Mouse (Mus musculus) heart, embryonic 13.5 days (tissue): ENCODE results near the gene Plpp4. TPM values are rescaled to one million over a fixed set of nuclear protein-coding genes. Genes with fewer than 3 reads are reported as not detected.

ENCODE experiments used
- ATAC-seq: fragments of 200-750 bp; cut with Nextera tagmentation; 2 replicates; pipeline ENCODE4 v1.8.0; 2017; ENCODE audit warnings: moderate TSS enrichment; ENCODE audit not compliant: insufficient number of reproducible peaks, low FRiP score, low TSS enrichment; ENCODE audit errors: extremely low read depth
- H3K27ac ChIP-seq: fragments of 300-500 bp; sonication (generic); replicated peaks from 2 replicates; pipeline ENCODE4 v1.5.1; 2015; ENCODE audit warnings: moderate library complexity, mild to moderate bottlenecking, inconsistent platforms
- H3K27me3 ChIP-seq: fragments of 300-500 bp; sonication (generic); replicated peaks from 2 replicates; pipeline ENCODE4 v1.6.1; 2015; ENCODE audit warnings: mild to moderate bottlenecking, inconsistent platforms
- H3K36me3 ChIP-seq: fragments of 300-500 bp; sonication (generic); 2 replicates; pipeline ENCODE4 v1.6.1; 2015; ENCODE audit warnings: mild to moderate bottlenecking, inconsistent platforms
- H3K4me1 ChIP-seq: fragments of 300-500 bp; sonication (generic); 2 replicates; pipeline ENCODE4 v1.6.1; 2015; ENCODE audit warnings: inconsistent platforms
- H3K4me2 ChIP-seq: fragments of 300-500 bp; sonication (generic); 2 replicates; pipeline ENCODE4 v1.6.1; 2015; ENCODE audit warnings: inconsistent platforms, mild to moderate bottlenecking, moderate library complexity
- H3K4me3 ChIP-seq: fragments of 300-500 bp; sonication (generic); 2 replicates; pipeline ENCODE4 v1.5.1; 2015; ENCODE audit warnings: moderate library complexity, mild to moderate bottlenecking, inconsistent platforms
- H3K9ac ChIP-seq: fragments of 300-500 bp; sonication (generic); 2 replicates; pipeline ENCODE4 v1.6.1; 2015; ENCODE audit warnings: inconsistent platforms, mild to moderate bottlenecking, moderate library complexity
- H3K9me3 ChIP-seq: fragments of 300-500 bp; sonication (generic); 2 replicates; pipeline ENCODE4 v1.6.1; 2016; ENCODE audit warnings: inconsistent platforms
- WGBS: fragments of 180-500 bp; shearing (Covaris S2); methylation state at CpG from one replicate; pipeline ENCODE4 v1.1.7; 2015; ENCODE audit warnings: mixed read lengths; 5-methylcytosine and 5-hydroxymethylcytosine counted together
- polyA plus RNA-seq: library from polyadenylated mRNA; unstranded; fragments of >200 nt; fragmentation: Nextera tagmentation; extraction: Ambion mirVana; gene quantifications from 2 replicates; pipeline ENCODE4 v1.2.1, GENCODE M21; 2015

Plpp4 gene
- polyA plus RNA-seq = 0.42 and 0.51 TPM in 2 replicates

GRCm38 (mm10) chr7:129256621-129257373 is at the start of gene Plpp4:
Gene Plpp4 (plus strand): TSS chr7:129257031.
- H3K27me3 ChIP-seq = peaks cover 89% of the 10 kb centered on the region

GRCm38 (mm10) chr7:129215926-129216543 is 40.8 kb upstream of the Plpp4 start:
- no peaks in the 10 kb centered on the region for H3K4me1 ChIP-seq
- no peak overlapping the region for H3K9ac ChIP-seq
- H3K4me3 ChIP-seq = no peak overlapping the region
- no peak overlapping the region for H3K27ac ChIP-seq
- H3K36me3 ChIP-seq = no peaks in the 10 kb centered on the region
- H3K4me2 ChIP-seq = no peak overlapping the region
- 81% methylated on average over 10 of the region's 10 CpGs for WGBS
- no peaks in the 10 kb centered on the region for H3K9me3 ChIP-seq
- ATAC-seq = no peak
- H3K27me3 ChIP-seq = no peaks in the 10 kb centered on the region

More at GRCm38 (mm10) chr7:129256621-129257373, at the start of gene Plpp4:
- H3K4me2 ChIP-seq = peak within 1 kb of the TSS; percentile 87
- 0 out of 2 replicates have a peak, but pooled peaks have one; percentile 33 for ATAC-seq
- peaks cover 18% of the 10 kb centered on the region for H3K4me1 ChIP-seq
- peak within 1 kb of the TSS; percentile 68 for H3K9ac ChIP-seq
- 2% methylated on average over 58 of the region's 66 CpGs for WGBS
- H3K9me3 ChIP-seq = no peaks in the 10 kb centered on the region
- H3K27ac ChIP-seq = no peak within 1 kb of the TSS
- no peaks in the 10 kb centered on the region for H3K36me3 ChIP-seq
- peak within 1 kb of the TSS; percentile 54 for H3K4me3 ChIP-seq

GRCm38 (mm10) chr7:129216547-129217195 is 40.2 kb upstream of the Plpp4 start:
- Histone ChIP-seq H3K9me3 (no peaks in the 10 kb centered on the region), H3K27me3 (no peaks in the 10 kb centered on the region), H3K36me3 (no peaks in the 10 kb centered on the region), H3K4me3 (no peak overlapping the region), H3K4me2 (no peak overlapping the region), H3K4me1 (no peaks in the 10 kb centered on the region), H3K9ac (no peak overlapping the region), H3K27ac (no peak overlapping the region)
- WGBS = 78% methylated on average over 10 of the region's 10 CpGs
- ATAC-seq = no peak

- Histone ChIP-seq H3K4me3 (no peak overlapping the region), H3K9ac (no peak overlapping the region), H3K4me1 (peaks cover 6% of the 10 kb centered on the region; the same call in 1 of the 2 replicates), H3K4me2 (no peak overlapping the region), H3K36me3 (no peaks in the 10 kb centered on the region), H3K9me3 (no peaks in the 10 kb centered on the region), H3K27me3 (no peaks in the 10 kb centered on the region), H3K27ac (no peak overlapping the region)
- ATAC-seq = no peak
- 55% methylated on average over 9 of the region's 9 CpGs for WGBS
Observed at GRCm38 (mm10) chr7:129220948-129221347, 35.9 kb upstream of the Plpp4 start.

- no peak for ATAC-seq
- H3K4me3 ChIP-seq = no peak overlapping the region
- H3K9me3 ChIP-seq = no peaks in the 10 kb centered on the region
- H3K9ac ChIP-seq = no peak overlapping the region
- H3K27ac ChIP-seq = no peak overlapping the region
- no peaks in the 10 kb centered on the region for H3K27me3 ChIP-seq
- 74% methylated on average over 3 of the region's 3 CpGs for WGBS
- no peak overlapping the region for H3K4me2 ChIP-seq
- peaks cover 6% of the 10 kb centered on the region; the same call in 1 of the 2 replicates for H3K4me1 ChIP-seq
- H3K36me3 ChIP-seq = no peaks in the 10 kb centered on the region
Observed at GRCm38 (mm10) chr7:129221649-129222048, 35.2 kb upstream of the Plpp4 start.

GRCm38 (mm10) chr7:129235410-129235809 is 21.4 kb upstream of the Plpp4 start:
- Histone ChIP-seq H3K9me3 (no peaks in the 10 kb centered on the region), H3K36me3 (no peaks in the 10 kb centered on the region), H3K9ac (no peak overlapping the region), H3K4me2 (no peak overlapping the region), H3K27me3 (peaks cover 4% of the 10 kb centered on the region; the same call in 1 of the 2 replicates), H3K27ac (no peak overlapping the region), H3K4me1 (no peaks in the 10 kb centered on the region), H3K4me3 (no peak overlapping the region)
- 42% methylated on average over 2 of the region's 2 CpGs for WGBS
- no peak for ATAC-seq

GRCm38 (mm10) chr7:129235995-129236394 is 20.8 kb upstream of the Plpp4 start:
- no peak overlapping the region for H3K4me2 ChIP-seq
- no peak overlapping the region for H3K27ac ChIP-seq
- ATAC-seq = no peak
- H3K9me3 ChIP-seq = no peaks in the 10 kb centered on the region
- no peak overlapping the region for H3K4me3 ChIP-seq
- no peak overlapping the region for H3K9ac ChIP-seq
- WGBS = 78% methylated on average over 5 of the region's 5 CpGs
- no peaks in the 10 kb centered on the region for H3K36me3 ChIP-seq
- peaks cover 4% of the 10 kb centered on the region; the same call in 1 of the 2 replicates for H3K27me3 ChIP-seq
- no peaks in the 10 kb centered on the region for H3K4me1 ChIP-seq

- Histone ChIP-seq H3K27me3 (peaks cover 70% of the 10 kb centered on the region), H3K4me1 (peaks cover 9% of the 10 kb centered on the region; the same call in 1 of the 2 replicates), H3K9me3 (no peaks in the 10 kb centered on the region), H3K4me2 (no peak overlapping the region), H3K9ac (no peak overlapping the region), H3K4me3 (no peak overlapping the region), H3K36me3 (no peaks in the 10 kb centered on the region), H3K27ac (no peak overlapping the region)
- ATAC-seq = no peak
Observed at GRCm38 (mm10) chr7:129250981-129251380, 5.8 kb upstream of the Plpp4 start.

GRCm38 (mm10) chr7:129253406-129253805 is 3.4 kb upstream of the Plpp4 start:
- no peak overlapping the region for H3K27ac ChIP-seq
- no peak overlapping the region for H3K9ac ChIP-seq
- peaks cover 21% of the 10 kb centered on the region for H3K4me1 ChIP-seq
- no peak overlapping the region for H3K4me2 ChIP-seq
- H3K9me3 ChIP-seq = no peaks in the 10 kb centered on the region
- WGBS = 79% methylated on average over 6 of the region's 6 CpGs
- ATAC-seq = no peak
- no peak overlapping the region for H3K4me3 ChIP-seq
- peaks cover 75% of the 10 kb centered on the region for H3K27me3 ChIP-seq
- no peaks in the 10 kb centered on the region for H3K36me3 ChIP-seq

- 70% methylated on average over 1 of the region's 1 CpGs for WGBS
- H3K4me1 ChIP-seq = peaks cover 21% of the 10 kb centered on the region
- H3K4me2 ChIP-seq = no peak overlapping the region
Observed at GRCm38 (mm10) chr7:129254126-129254525, 2.7 kb upstream of the Plpp4 start.

GRCm38 (mm10) chr7:129255406-129255805 is 1.4 kb upstream of the Plpp4 start:
- no peak overlapping the region for H3K9ac ChIP-seq
- peaks cover 88% of the 10 kb centered on the region for H3K27me3 ChIP-seq
- H3K4me3 ChIP-seq = no peak overlapping the region
- ATAC-seq = no peak
- 83% methylated on average over 6 of the region's 6 CpGs for WGBS
- H3K9me3 ChIP-seq = no peaks in the 10 kb centered on the region
- H3K4me2 ChIP-seq = no peak overlapping the region
- no peaks in the 10 kb centered on the region for H3K36me3 ChIP-seq
- peaks cover 21% of the 10 kb centered on the region for H3K4me1 ChIP-seq
- H3K27ac ChIP-seq = no peak overlapping the region

More at GRCm38 (mm10) chr7:129254126-129254525, 2.7 kb upstream of the Plpp4 start:
- peaks cover 83% of the 10 kb centered on the region for H3K27me3 ChIP-seq
- H3K9me3 ChIP-seq = no peaks in the 10 kb centered on the region
- H3K36me3 ChIP-seq = no peaks in the 10 kb centered on the region
- no peak overlapping the region for H3K27ac ChIP-seq
- ATAC-seq = no peak
- H3K9ac ChIP-seq = no peak overlapping the region
- no peak overlapping the region for H3K4me3 ChIP-seq
